Mouse (Mus musculus) liver, embryonic 16.5 days (tissue): ENCODE data around the gene Sprr2a1. TPM values are rescaled to one million over a fixed set of nuclear protein-coding genes. Genes with fewer than 3 reads are reported as not detected.
A peak's percentile ranks its signal among the peaks of the same experiment; 100 is the strongest.
"Not testable (repeated sequence)": the region's sequence is repeated elsewhere in the genome, so short reads cannot be mapped to it uniquely, and the experiment has no call there.

ENCODE experiments used
- ATAC-seq: fragments of 200-750 bp; cut with Nextera tagmentation; 2 replicates; pipeline ENCODE4 v1.8.0; 2017; ENCODE audit warnings: low read depth, mild to moderate bottlenecking, moderate number of reproducible peaks, moderate library complexity
- H3K27ac ChIP-seq: fragments of 300-500 bp; sonication (generic); 2 replicates; pipeline ENCODE4 v1.5.1; 2014; ENCODE audit warnings: mild to moderate bottlenecking, low read length
- H3K27me3 ChIP-seq: fragments of 300-500 bp; sonication (generic); 2 replicates; pipeline ENCODE4 v1.6.1; 2014; ENCODE audit warnings: low read depth, low read length, mixed read lengths; ENCODE audit not compliant: control insufficient read depth, insufficient read depth
- H3K36me3 ChIP-seq: fragments of 300-500 bp; sonication (generic); 2 replicates; pipeline ENCODE4 v1.6.1; 2014; ENCODE audit warnings: mild to moderate bottlenecking; ENCODE audit not compliant: control insufficient read depth, insufficient read depth
- H3K4me1 ChIP-seq: fragments of 300-500 bp; sonication (generic); 2 replicates; pipeline ENCODE4 v1.6.1; 2014; ENCODE audit warnings: low read depth, low read length, mixed read lengths; ENCODE audit not compliant: control insufficient read depth
- H3K4me2 ChIP-seq: fragments of 300-500 bp; sonication (generic); 2 replicates; pipeline ENCODE4 v1.6.1; 2014; ENCODE audit warnings: low read depth, low read length, mixed read lengths
- H3K4me3 ChIP-seq: fragments of 300-500 bp; sonication (generic); 2 replicates; pipeline ENCODE4 v1.5.1; 2014; ENCODE audit warnings: low read depth, mild to moderate bottlenecking, low read length
- H3K9ac ChIP-seq: fragments of 300-500 bp; sonication (generic); 2 replicates; pipeline ENCODE4 v1.6.1; 2014; ENCODE audit warnings: low read depth, low read length
- H3K9me3 ChIP-seq: fragments of 300-500 bp; sonication (generic); replicated peaks from 2 replicates; pipeline ENCODE4 v1.6.1; 2016; ENCODE audit warnings: low read length; ENCODE audit not compliant: control insufficient read depth
- WGBS: fragments of 180-500 bp; shearing (Covaris S2); extraction: QIAGEN DNeasy Blood & Tissue Kit; methylation state at CpG from one replicate; pipeline ENCODE4 v1.1.7; 2014; ENCODE audit not compliant: insufficient replicate concordance; 5-methylcytosine and 5-hydroxymethylcytosine counted together
- polyA plus RNA-seq: library from polyadenylated mRNA; unstranded; fragments of >200 nt; fragmentation: Nextera tagmentation; extraction: Ambion mirVana; gene quantifications from 2 replicates; pipeline ENCODE4 v1.2.1, GENCODE M21; 2015

Sprr2a1 gene
- polyA plus RNA-seq, 1 experiment from 2014 or later = 0.04 TPM

DNA sequence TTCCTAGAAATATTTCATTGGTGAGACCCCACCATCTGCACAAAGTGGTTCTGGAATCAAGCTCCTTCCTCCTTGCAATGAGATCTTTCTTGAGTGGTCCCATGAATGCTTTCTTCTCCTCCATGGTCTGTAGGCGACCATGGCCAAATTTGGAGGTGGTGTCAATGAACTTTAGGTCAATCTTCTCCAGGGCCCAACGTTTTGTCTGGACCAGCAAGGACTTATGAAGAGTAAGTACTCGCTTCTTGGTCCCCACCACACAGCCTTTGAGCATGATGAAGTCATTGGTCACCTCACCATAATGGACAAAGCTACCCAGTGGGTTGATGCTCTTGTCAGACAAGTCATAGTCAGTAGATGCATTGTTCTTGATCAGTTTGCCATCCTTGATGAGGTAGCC is 11.8 kb downstream of the Sprr2a1 start:
- H3K27ac ChIP-seq, ATAC-seq, H3K4me2 ChIP-seq, H3K9ac ChIP-seq, H3K4me1 ChIP-seq, H3K36me3 ChIP-seq, H3K4me3 ChIP-seq, H3K27me3 ChIP-seq, H3K9me3 ChIP-seq: not testable (repeated sequence)
- 37% methylated on average over 3 of the region's 3 CpGs for WGBS

DNA sequence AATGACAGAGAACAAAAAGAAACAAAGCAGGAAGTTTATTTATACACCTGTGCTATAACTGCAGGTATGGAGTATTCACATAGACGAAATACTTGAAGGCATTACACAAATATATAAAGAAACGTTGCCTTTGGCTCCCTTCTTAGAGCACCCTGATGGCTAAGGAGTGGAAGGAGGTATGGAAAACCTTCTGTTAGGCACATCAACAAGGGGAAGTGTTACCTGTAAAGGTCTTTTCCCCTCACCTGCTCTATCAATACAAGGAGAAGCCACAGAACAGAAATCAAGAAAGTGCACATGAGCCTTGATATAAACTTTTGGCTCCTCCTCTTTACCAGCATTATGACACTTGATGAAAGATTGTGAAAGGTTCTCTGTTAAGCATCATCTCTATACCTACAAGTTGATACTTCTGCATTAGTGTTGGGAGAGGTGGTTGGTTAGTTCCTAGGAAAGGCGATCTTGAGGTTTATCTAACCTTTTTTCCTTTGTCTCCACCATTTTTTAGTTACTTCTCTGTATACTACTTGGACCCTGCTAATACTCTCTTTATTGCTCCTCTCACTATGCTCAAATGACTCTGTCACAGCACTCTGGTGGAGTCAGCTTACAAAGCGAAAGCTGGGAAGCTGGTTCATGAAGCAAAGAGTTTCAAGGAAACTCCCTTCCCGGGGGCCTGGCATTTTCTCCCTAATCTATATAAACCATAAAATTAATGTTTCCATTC is 21.0 kb downstream of the Sprr2a1 start:
- not testable (repeated sequence) for H3K4me1 ChIP-seq, H3K27ac ChIP-seq, H3K9ac ChIP-seq, H3K36me3 ChIP-seq, ATAC-seq, H3K4me3 ChIP-seq, H3K4me2 ChIP-seq, H3K9me3 ChIP-seq, H3K27me3 ChIP-seq
- WGBS = no CpG with 5 or more reads among the region's 5 CpGs

DNA sequence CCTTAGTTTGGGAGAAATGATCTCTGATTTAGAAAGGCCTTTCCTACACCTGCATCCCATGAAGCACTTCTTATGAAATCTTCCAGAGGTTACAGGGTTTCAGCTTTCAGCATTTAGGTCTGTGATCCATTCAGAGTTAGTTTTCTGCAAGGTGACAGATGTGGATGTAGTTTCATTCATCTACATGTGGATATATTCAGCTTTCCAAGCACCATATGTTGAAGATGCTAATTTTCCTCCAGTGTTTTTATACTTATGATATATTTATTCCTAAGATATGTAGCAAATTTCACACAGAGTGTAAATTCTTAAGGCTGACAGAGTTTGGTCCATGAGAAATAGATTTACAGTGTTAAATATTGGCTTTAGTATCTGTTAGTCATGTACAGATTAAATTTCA is 23.1 kb downstream of the Sprr2a1 start:
- not testable (repeated sequence) for H3K4me1 ChIP-seq, H3K9me3 ChIP-seq, H3K27me3 ChIP-seq, H3K4me3 ChIP-seq, H3K4me2 ChIP-seq, H3K36me3 ChIP-seq, ATAC-seq, H3K27ac ChIP-seq, H3K9ac ChIP-seq

DNA sequence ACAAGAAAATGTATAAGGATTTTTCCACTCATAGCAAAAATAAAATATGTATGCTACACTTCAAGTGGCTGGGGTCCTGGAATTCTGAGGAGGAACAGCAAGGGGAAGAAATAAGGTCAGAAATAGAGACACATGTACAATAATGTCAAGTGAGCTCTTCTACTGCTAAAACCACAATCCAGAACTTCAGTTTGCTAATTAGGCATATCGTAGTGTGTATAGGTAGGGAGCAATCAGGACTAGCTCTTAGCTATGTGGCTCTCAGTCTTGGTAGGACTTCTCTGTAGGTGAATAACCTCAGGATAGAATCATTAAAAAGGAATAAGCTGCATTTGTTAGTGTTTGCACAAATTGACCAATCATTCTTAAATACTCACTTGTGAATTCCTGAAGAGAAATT is 23.6 kb downstream of the Sprr2a1 start:
- not testable (repeated sequence) for H3K4me2 ChIP-seq, ATAC-seq, H3K27ac ChIP-seq, H3K9ac ChIP-seq, H3K27me3 ChIP-seq, H3K9me3 ChIP-seq, H3K4me3 ChIP-seq, H3K36me3 ChIP-seq, H3K4me1 ChIP-seq
- no CpG with 5 or more reads among the region's 1 CpGs for WGBS

DNA sequence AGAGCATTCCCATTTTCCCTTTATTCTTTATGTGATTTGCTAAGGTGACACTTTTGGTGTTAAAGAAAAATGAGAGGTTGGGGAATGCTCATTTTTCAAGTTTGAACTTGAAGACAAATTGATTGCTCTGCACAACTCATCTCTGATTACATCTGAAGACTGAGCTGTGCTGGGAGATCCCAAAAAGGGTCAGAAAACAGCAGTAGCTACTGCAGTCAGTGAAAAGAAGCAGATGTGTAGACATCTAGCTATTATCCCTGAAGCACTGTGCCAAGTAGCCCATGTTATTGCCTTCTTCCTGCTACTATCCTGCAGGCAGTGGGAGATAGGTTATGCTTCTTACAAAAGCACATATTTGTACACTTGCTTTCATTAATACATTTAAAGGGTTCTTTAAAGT is 29.2 kb downstream of the Sprr2a1 start:
- not testable (repeated sequence) for H3K4me1 ChIP-seq, H3K9me3 ChIP-seq, H3K4me2 ChIP-seq, ATAC-seq, H3K36me3 ChIP-seq, H3K27ac ChIP-seq, H3K9ac ChIP-seq, H3K4me3 ChIP-seq, H3K27me3 ChIP-seq

DNA sequence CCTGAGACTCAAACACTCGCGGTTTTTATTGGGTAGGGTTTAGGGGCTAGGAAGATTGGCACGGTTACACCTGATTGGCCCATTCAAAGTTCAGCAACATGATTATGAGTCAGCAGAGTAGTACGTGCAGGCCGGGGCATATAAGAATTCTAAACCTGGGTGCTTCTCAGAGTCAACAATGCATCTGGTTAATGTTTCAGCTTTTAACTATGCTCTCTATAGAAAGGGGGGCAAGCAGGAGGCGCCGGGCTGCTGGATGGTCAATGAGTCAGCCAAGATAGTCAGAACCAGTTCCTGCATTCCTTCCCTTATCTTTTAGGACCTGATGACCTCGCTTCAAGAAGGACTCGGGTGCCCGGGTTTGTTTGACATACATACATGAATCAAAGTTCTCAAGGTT is 30.6 kb downstream of the Sprr2a1 start:
- H3K9ac ChIP-seq, H3K4me1 ChIP-seq, H3K36me3 ChIP-seq, H3K4me3 ChIP-seq, H3K27me3 ChIP-seq, H3K27ac ChIP-seq, H3K9me3 ChIP-seq, H3K4me2 ChIP-seq: not testable (repeated sequence)
- WGBS = no CpG with 5 or more reads among the region's 10 CpGs
- ATAC-seq = peak; percentile 45

- H3K36me3 ChIP-seq, H3K4me2 ChIP-seq, H3K27me3 ChIP-seq, H3K4me1 ChIP-seq, H3K9ac ChIP-seq, H3K4me3 ChIP-seq, ATAC-seq, H3K27ac ChIP-seq, H3K9me3 ChIP-seq: not testable (repeated sequence)
Measured at GRCm38 (mm10) chr3:92248494-92248893, 32.9 kb downstream of the Sprr2a1 start.

DNA sequence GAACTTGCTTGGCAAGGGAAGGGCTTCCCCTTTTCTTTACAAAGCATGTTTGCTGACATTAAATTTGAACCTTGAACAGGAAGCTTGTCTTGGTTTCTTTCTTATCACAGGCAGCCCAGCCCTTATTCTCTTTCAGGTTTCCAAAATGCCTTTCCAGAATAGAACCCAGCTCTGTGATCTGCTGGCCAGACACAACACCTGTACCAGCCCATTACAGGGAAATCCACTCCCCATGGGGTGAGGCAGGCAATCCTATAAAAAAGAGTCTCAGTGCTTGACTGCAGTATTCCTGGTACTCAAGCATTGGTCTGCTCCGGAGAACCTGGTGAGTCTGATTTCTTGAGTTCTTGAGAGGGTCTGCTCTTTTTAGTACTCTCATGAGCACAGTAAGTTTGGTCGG is 34.9 kb downstream of the Sprr2a1 start:
- H3K4me1 ChIP-seq, H3K9me3 ChIP-seq, H3K27me3 ChIP-seq, H3K4me3 ChIP-seq, H3K9ac ChIP-seq, H3K36me3 ChIP-seq, H3K27ac ChIP-seq, H3K4me2 ChIP-seq, ATAC-seq: not testable (repeated sequence)
- 63% methylated on average over 1 of the region's 2 CpGs for WGBS

- not testable (repeated sequence) for H3K9me3 ChIP-seq, ATAC-seq, H3K27me3 ChIP-seq, H3K4me3 ChIP-seq, H3K4me2 ChIP-seq, H3K4me1 ChIP-seq, H3K9ac ChIP-seq, H3K36me3 ChIP-seq, H3K27ac ChIP-seq
- no CpG with 5 or more reads among the region's 8 CpGs for WGBS
Measured at GRCm38 (mm10) chr3:92253860-92254259, 38.3 kb downstream of the Sprr2a1 start.

GRCm38 (mm10) chr3:92258526-92258925 is 42.9 kb downstream of the Sprr2a1 start:
- not testable (repeated sequence) for H3K4me3 ChIP-seq, ATAC-seq, H3K36me3 ChIP-seq, H3K9ac ChIP-seq, H3K4me1 ChIP-seq, H3K4me2 ChIP-seq, H3K27ac ChIP-seq, H3K27me3 ChIP-seq, H3K9me3 ChIP-seq
